Mouse (Mus musculus): ENCODE results near the gene Enkd1.
A peak's percentile ranks its signal among the peaks of the same experiment; 100 is the strongest.

Gene Enkd1

GRCm38 (mm10) chr8:105661167-105661566 is 46.8 kb downstream of the Enkd1 start:
- peak; percentile 23 for DNase-seq (ENCODE audit: low read depth, low spot score)

DNA sequence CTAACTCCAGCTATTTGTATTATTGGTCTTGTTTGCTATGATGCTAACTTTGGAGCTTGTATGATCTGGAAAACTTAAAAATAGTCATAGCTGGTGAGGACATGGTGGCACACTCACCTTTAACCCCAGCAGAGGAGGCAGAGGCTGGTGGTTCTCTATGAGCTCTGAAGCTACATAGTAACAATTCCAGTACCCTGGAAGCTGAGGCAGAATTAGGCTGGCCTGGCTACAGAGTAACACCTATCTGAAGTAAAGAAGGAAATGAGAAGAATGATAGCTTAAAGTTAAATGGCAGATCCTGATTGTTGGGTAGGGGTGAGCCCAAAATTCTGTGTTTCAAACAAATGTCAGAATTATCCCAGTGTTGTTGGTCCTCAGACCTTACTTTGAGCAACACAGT is 50.4 kb downstream of the Enkd1 start:
- DNase-seq (ENCODE audit: low read depth, low spot score): no peak

Data from forelimb bud, embryonic 11.5 days (tissue).